Mouse (Mus musculus) liver, embryonic 14.5 days (tissue): ENCODE data around the gene Tmeff1.

Experiments used
- CTCF ChIP-seq: IDR thresholded peaks from 2 replicates; pipeline ENCODE4 v1.5.1; 2016; ENCODE audit warnings: antibody characterized with exemption, low read depth, control low read depth
- EP300 ChIP-seq: IDR thresholded peaks from 2 replicates; pipeline ENCODE4 v1.6.1; 2016; ENCODE audit warnings: antibody characterized with exemption, low read depth

DNA sequence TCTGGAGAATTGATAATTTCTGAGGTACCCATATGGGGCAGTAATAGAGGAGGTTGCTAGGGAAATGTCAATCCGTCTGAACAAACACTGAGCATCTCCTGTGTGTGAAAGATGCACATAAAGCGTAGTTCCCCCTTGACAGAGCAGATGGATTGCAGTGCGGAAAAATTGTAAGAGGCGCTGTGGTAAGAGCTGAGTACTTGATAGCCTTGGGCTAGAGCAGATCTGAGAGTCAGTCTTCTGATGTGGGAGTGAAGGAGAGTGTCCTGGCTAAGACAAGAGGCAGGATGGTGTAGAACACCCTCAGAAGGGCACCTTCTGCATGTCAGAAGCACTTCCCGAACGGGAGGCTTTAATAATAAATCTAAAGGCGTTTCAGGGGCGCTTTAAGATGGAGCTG is 40.8 kb upstream of the Tmeff1 start:
- no peak for TF ChIP-seq CTCF
- TF ChIP-seq EP300 = no peak
